Mouse (Mus musculus) CH12F3 (cell line): ENCODE results near the gene Fhit.
"Not testable (repeated sequence)": the region's sequence is repeated elsewhere in the genome, so short reads cannot be mapped to it uniquely, and the experiment has no call there.

ENCODE experiments used
- in situ Hi-C: fragments of 300-500 bp; cut with MboI; formaldehyde crosslinking; loops from 2 replicates; pipeline ENCODE4 v1.14.3; 2020; ENCODE audit warnings: low sequenced_read_pairs

Fhit gene

GRCm38 (mm10) chr14:10013817-10014266, 1148.0 kb downstream of the Fhit start:
- in situ Hi-C loops: loop anchor here (25.0 kb wide), 1 partner anchor 627 kb away; no protein-coding TSS in a partner anchor

- in situ Hi-C loops: loop anchor here (25.0 kb wide), 1 partner anchor 626 kb away; no protein-coding TSS in a partner anchor
Measured at GRCm38 (mm10) chr14:10013003-10013816, 1148.6 kb downstream of the Fhit start.

GRCm38 (mm10) chr14:10006278-10006677, 1155.6 kb downstream of the Fhit start:
- in situ Hi-C loops: loop anchor here (25.0 kb wide), 1 partner anchor 619 kb away; no protein-coding TSS in a partner anchor

- in situ Hi-C loops: loop anchor here (25.0 kb wide), 1 partner anchor 617 kb away; no protein-coding TSS in a partner anchor
Measured at GRCm38 (mm10) chr14:10003847-10004246, 1158.0 kb downstream of the Fhit start.

- in situ Hi-C loops: no loop called here
Measured at GRCm38 (mm10) chr14:9990677-9991076, 1171.2 kb downstream of the Fhit start.

- in situ Hi-C loops: no loop called here
Measured at GRCm38 (mm10) chr14:9976934-9977510, 1184.8 kb downstream of the Fhit start.

- in situ Hi-C loops: no loop called here
Measured at GRCm38 (mm10) chr14:9974402-9974801, 1187.4 kb downstream of the Fhit start.

GRCm38 (mm10) chr14:9963853-9964252, 1198.0 kb downstream of the Fhit start:
- in situ Hi-C loops: no loop called here

GRCm38 (mm10) chr14:9960396-9960795, 1201.4 kb downstream of the Fhit start:
- in situ Hi-C loops: no loop called here

GRCm38 (mm10) chr14:9899494-9899893, 1262.3 kb downstream of the Fhit start:
- in situ Hi-C loops: no loop called here

- in situ Hi-C loops: no loop called here
Measured at GRCm38 (mm10) chr14:9896556-9896955, 1265.3 kb downstream of the Fhit start.

GRCm38 (mm10) chr14:9852041-9852440, 1309.8 kb downstream of the Fhit start:
- in situ Hi-C loops: no loop called here

GRCm38 (mm10) chr14:9832290-9832689, 1329.5 kb downstream of the Fhit start:
- in situ Hi-C loops: no loop called here

- in situ Hi-C loops: not testable (repeated sequence)
Measured at GRCm38 (mm10) chr14:9828699-9829240, 1333.1 kb downstream of the Fhit start.

GRCm38 (mm10) chr14:9815963-9816362, 1345.9 kb downstream of the Fhit start:
- in situ Hi-C loops: no loop called here

- in situ Hi-C loops: no loop called here
Measured at GRCm38 (mm10) chr14:9811847-9812321, 1350.0 kb downstream of the Fhit start.

GRCm38 (mm10) chr14:9811177-9811846, 1350.5 kb downstream of the Fhit start:
- in situ Hi-C loops: no loop called here

- in situ Hi-C loops: no loop called here
Measured at GRCm38 (mm10) chr14:9793403-9793802, 1368.4 kb downstream of the Fhit start.

GRCm38 (mm10) chr14:9788402-9788950, 1373.4 kb downstream of the Fhit start:
- in situ Hi-C loops: no loop called here

GRCm38 (mm10) chr14:9787389-9787788, 1374.4 kb downstream of the Fhit start:
- in situ Hi-C loops: no loop called here

GRCm38 (mm10) chr14:9785861-9786260, 1376.0 kb downstream of the Fhit start:
- in situ Hi-C loops: no loop called here
